Mouse (Mus musculus) ES-E14 (cell line): ENCODE results near the gene Mettl3. TPM values are rescaled to one million over a fixed set of nuclear protein-coding genes. Genes with fewer than 3 reads are reported as not detected.

Experiments
- DNase-seq: peaks from one replicate; pipeline ENCODE4 v3.0.0-alpha.2; 2013; ENCODE audit warnings: low read depth, low spot score
- H3K27ac ChIP-seq: 2 replicates; pipeline ENCODE4 v1.5.1; 2012; ENCODE audit warnings: low read depth, mild to moderate bottlenecking, low read length, moderate library complexity, mixed read lengths; ENCODE audit not compliant: poor library complexity, insufficient read depth, severe bottlenecking
- H3K36me3 ChIP-seq: 2 replicates; pipeline ENCODE4 v1.6.1; 2012; ENCODE audit warnings: mild to moderate bottlenecking, low read length, moderate library complexity, mixed read lengths; ENCODE audit not compliant: control insufficient read depth, poor library complexity, insufficient read depth, severe bottlenecking
- H3K4me1 ChIP-seq, 2 experiments: fragments of 150-350 bp in 1 of 2; sonication (generic) in 1 of 2; 2 replicates each; pipeline ENCODE4 v1.6.1; 2012; ENCODE audit warnings: low read length in 2 of 2, mild to moderate bottlenecking in 1 of 2, mixed read lengths in 1 of 2; ENCODE audit not compliant: control insufficient read depth in 2 of 2, insufficient read depth in 2 of 2, poor library complexity in 1 of 2
- H3K4me3 ChIP-seq, 2 experiments: fragments of 150-350 bp in 1 of 2; sonication (generic) in 1 of 2; 2 replicates each; pipeline ENCODE4 v1.5.1; 2012; ENCODE audit warnings: low read length in 2 of 2, low read depth in 1 of 2, mild to moderate bottlenecking in 1 of 2, mixed read lengths in 1 of 2; ENCODE audit not compliant: insufficient read depth in 1 of 2, poor library complexity in 1 of 2, severe bottlenecking in 1 of 2
- H3K9ac ChIP-seq: 2 replicates; pipeline ENCODE4 v1.6.1; 2012; ENCODE audit warnings: low read depth, mild to moderate bottlenecking, low read length, mixed read lengths; ENCODE audit not compliant: poor library complexity, insufficient read depth, severe bottlenecking
- H3K9me3 ChIP-seq: fragments of 150-350 bp; sonication (generic); 2 replicates; pipeline ENCODE4 v1.6.1; 2012; ENCODE audit warnings: low read depth, mild to moderate bottlenecking, low read length; ENCODE audit not compliant: control insufficient read depth, insufficient read depth
- CHD2 ChIP-seq: IDR thresholded peaks from 2 replicates; pipeline ENCODE4 v1.6.1; 2014; ENCODE audit warnings: mild to moderate bottlenecking, low read depth, low read length, inconsistent platforms
- HCFC1 ChIP-seq: IDR thresholded peaks from 2 replicates; pipeline ENCODE4 v1.6.1; 2012; ENCODE audit warnings: low read length, inconsistent platforms, borderline replicate concordance; ENCODE audit not compliant: insufficient read depth
- MAFK ChIP-seq: IDR thresholded peaks from 2 replicates; pipeline ENCODE4 v1.6.1; 2014; ENCODE audit warnings: mild to moderate bottlenecking, low read depth, low read length, inconsistent platforms; ENCODE audit not compliant: insufficient read depth
- ZC3H11A ChIP-seq: IDR thresholded peaks from 2 replicates; pipeline ENCODE4 v1.6.1; 2012; ENCODE audit warnings: low read depth, mild to moderate bottlenecking, inconsistent platforms, low read length, borderline replicate concordance
- ZNF384 ChIP-seq: IDR thresholded peaks from 2 replicates; pipeline ENCODE4 v1.6.1; 2012; ENCODE audit warnings: low read depth, low read length, inconsistent platforms
- in situ Hi-C, 2 experiments: fragments of 600-800 bp; cut with MboI; formaldehyde crosslinking; loops; one replicate each; pipeline ENCODE4 v1.15.1; 2025; ENCODE audit warnings: low sequenced_read_pairs in 2 of 2, inconsistent platforms in 1 of 2; ENCODE audit not compliant: unreplicated experiment in 2 of 2
- total RNA-seq: library from RNA; depleted of rRNA; stranded (reverse); fragments of 300-350 nt; gene quantifications from 2 replicates; pipeline ENCODE4 v1.2.3, GENCODE M21; 2012

The Mettl3 gene
- total RNA-seq, 1 experiment: 22.0 TPM

DNA sequence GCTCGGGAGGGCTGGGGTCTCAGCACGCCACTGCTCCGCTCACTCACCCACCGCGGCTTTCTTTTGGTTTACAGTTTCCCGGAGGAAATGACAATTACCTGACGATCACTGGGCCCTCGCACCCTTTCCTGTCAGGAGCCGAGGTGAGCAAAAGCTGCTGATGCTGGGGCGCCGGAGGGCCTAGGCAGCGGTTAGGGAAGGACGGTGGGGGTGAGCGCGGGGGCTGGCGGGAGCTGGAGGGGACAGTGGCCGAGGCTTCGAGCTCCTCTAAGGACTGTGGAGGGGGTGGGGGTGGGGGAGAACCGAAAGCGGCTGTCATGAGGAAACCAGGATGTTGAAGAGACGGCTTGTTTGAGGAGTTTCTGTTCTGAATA is 25.2 kb downstream of the Mettl3 start:
- peak overlapping the region; percentile 47 for H3K27ac ChIP-seq
- H3K9ac ChIP-seq: peak overlapping the region; percentile 89
- in situ Hi-C loops: no loop called here
- no peaks in the 10 kb centered on the region for H3K36me3 ChIP-seq
- H3K9me3 ChIP-seq: no peaks in the 10 kb centered on the region
- H3K4me3 ChIP-seq: peak overlapping the region; percentile 90 to 98
- TF ChIP-seq ZNF384 (no peak), CHD2 (no peak), HCFC1 (no peak), ZC3H11A (no peak), MAFK (no peak)
- no peak for DNase-seq
- peaks cover 6 to 11% of the 10 kb centered on the region in 2 experiments; a peak in 3 of 4 replicates for H3K4me1 ChIP-seq

DNA sequence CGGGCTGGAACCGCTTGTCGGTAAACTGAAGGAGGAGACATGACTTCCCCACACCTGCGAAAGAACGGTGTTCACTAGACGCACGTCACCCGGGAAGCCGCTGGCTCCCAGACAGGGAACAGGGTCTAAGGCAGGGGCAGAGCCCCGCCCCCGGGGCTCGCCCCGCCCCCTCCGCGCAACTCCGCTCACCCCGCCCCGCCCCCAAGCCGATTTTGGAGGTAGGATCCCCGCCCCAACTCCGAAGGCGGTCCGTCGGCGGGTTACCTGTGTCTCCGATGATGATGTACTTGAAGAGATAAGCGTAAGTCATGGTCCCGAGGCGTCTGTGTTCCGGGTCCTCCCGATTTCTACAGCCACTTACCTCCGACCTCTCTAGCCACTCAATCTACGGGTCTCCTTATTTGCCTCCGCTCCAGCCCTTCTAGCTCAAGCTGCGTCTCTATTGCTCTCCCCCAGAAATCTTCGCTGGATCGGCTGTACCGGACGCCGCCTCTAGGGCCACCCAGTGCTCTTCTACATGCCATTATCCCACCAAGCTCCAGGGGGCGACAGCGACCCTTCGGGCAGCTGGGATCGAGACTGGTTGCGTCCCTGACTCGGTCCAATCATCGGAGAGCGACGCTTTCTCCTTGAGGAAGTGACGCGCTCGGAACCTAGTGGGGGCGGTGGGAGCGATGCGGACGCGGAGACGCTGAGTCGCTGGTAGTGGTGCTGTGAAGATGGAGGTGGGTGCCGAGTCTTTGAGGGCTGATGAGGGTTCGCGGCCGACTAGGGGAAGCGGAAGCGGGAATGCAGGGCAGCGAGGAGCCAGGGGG is 25.8 kb downstream of the Mettl3 start, which contains the start of the genes Tox4 and Rab2b:
Tox4 (plus strand) TSS at position 215 of the 815 bp plus-strand sequence.
Rab2b (minus strand) TSS at position 614 of the 815 bp plus-strand sequence.
- Histone ChIP-seq H3K27ac (peak within 1 kb of the TSS; percentile 82), H3K9me3 (no peaks in the 10 kb centered on the region), H3K9ac (peak within 1 kb of the TSS; percentile 89), H3K4me1 (peaks cover 6 to 7% of the 10 kb centered on the region in 2 experiments; a peak in 3 of 4 replicates), H3K36me3 (no peaks in the 10 kb centered on the region), H3K4me3 (peak within 1 kb of the TSS; percentile 90 to 98)
- TF ChIP-seq ZC3H11A: 0 out of 2 replicates have a peak, but pooled peaks have one; percentile 23
- TF ChIP-seq CHD2: no peak
- peak; percentile 76; the same call in 1 of the 2 replicates for TF ChIP-seq HCFC1
- TF ChIP-seq ZNF384: peak; percentile 33; the same call in 1 of the 2 replicates
- in situ Hi-C loops: no loop called here
- DNase-seq: peak; percentile 99

DNA sequence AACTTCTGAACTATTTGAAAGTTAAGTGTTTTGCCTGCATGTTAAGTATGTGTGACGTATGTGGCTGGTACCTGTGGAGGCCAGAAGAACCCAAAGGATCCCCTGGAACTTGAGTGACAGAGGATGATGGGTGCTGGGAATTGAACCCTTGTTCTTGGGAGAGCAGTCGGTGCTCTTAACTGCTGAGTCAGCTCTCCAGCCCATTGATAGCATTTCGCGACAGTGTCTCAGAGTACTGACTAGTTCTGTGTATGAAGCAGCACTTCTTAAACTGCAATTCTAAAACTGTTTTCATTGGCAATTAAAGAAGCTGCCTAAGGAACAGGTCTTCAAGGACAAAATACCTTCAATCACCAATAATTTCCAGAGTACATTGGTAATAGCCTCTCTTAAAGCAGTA is 27.7 kb downstream of the Mettl3 start:
- no peak overlapping the region for H3K27ac ChIP-seq
- TF ChIP-seq MAFK: peak; percentile 91
- no peak for TF ChIP-seq ZC3H11A
- in situ Hi-C loops: no loop called here
- no peak for DNase-seq
- no peak overlapping the region for H3K9ac ChIP-seq
- H3K4me3 ChIP-seq: no peak overlapping the region
- H3K9me3 ChIP-seq: no peaks in the 10 kb centered on the region
- no peaks in the 10 kb centered on the region for H3K36me3 ChIP-seq
- peaks cover 0 to 6% of the 10 kb centered on the region in 2 experiments; a peak in 1 of 4 replicates for H3K4me1 ChIP-seq

DNA sequence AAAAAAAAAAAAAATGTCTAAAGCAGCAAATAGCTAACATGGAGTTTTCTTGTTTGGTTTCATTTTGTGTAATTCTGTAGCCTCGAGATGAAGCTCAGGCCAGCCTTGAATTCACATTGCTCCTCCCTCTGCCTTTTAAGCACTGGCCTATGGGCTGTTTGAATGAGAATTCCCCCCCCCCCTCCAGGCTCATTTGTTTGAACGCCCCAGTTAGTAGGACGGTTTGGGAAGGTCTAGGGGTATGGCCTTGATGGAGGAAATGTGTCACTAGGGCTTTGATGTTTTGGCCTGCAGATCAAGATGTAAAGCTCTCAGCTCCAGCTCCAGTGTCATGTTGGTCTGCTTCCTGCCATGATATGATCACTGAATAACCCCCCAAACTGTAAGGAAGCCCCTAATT is 32.1 kb downstream of the Mettl3 start:
- Histone ChIP-seq H3K4me3 (no peak overlapping the region), H3K9ac (no peak overlapping the region), H3K27ac (no peak overlapping the region), H3K9me3 (no peaks in the 10 kb centered on the region), H3K4me1 (no peaks in the 10 kb centered on the region), H3K36me3 (no peaks in the 10 kb centered on the region)
- DNase-seq: no peak
- in situ Hi-C loops: no loop called here
- TF ChIP-seq HCFC1 (no peak), CHD2 (no peak), ZNF384 (no peak), ZC3H11A (no peak), MAFK (no peak)
